Mouse (Mus musculus): ENCODE results near the gene Kif21b.

- TF ChIP-seq GATA1 (IDR thresholded peaks at IDR 0.05; ENCODE audit: borderline replicate concordance, low read length) (no peak), CTCF (IDR thresholded peaks at IDR 0.05; ENCODE audit: low read depth, low read length) (no peak), POLR2AphosphoS5 (IDR thresholded peaks at IDR 0.05; ENCODE audit: insufficient replicate concordance, low read depth, low read length) (no peak), GATA2 (IDR thresholded peaks at IDR 0.05; ENCODE audit: borderline replicate concordance, low read depth, low read length) (no peak)
Measured at GRCm38 (mm10) chr1:136172696-136173095, 41.5 kb downstream of the Kif21b start.

Measured in G1E (cell line).